Mouse (Mus musculus) liver, postnatal 0 days (tissue): ENCODE measurements around the gene Cln5. TPM values are rescaled to one million over a fixed set of nuclear protein-coding genes. Genes with fewer than 3 reads are reported as not detected.

Experiments
- ATAC-seq: fragments of 200-750 bp; cut with Nextera tagmentation; 2 replicates; pipeline ENCODE4 v1.8.0; 2017; ENCODE audit warnings: mild to moderate bottlenecking, moderate library complexity
- DNase-seq: peaks from one replicate; pipeline ENCODE4 v3.0.0-alpha.2; 2016
- H3K27ac ChIP-seq: fragments of 300-500 bp; sonication (generic); 2 replicates; pipeline ENCODE4 v1.5.1; 2014; ENCODE audit warnings: antibody characterized with exemption, moderate library complexity, mild to moderate bottlenecking, low read depth
- H3K27me3 ChIP-seq: fragments of 300-500 bp; sonication (generic); 2 replicates; pipeline ENCODE4 v1.6.1; 2014; ENCODE audit warnings: low read length, control low read depth, mixed read lengths; ENCODE audit not compliant: insufficient read depth
- H3K36me3 ChIP-seq: fragments of 300-500 bp; sonication (generic); replicated peaks from 2 replicates; pipeline ENCODE4 v1.6.1; 2014; ENCODE audit warnings: mild to moderate bottlenecking, control low read depth, low read length, moderate library complexity, mixed read lengths; ENCODE audit not compliant: insufficient read depth
- H3K4me1 ChIP-seq: fragments of 300-500 bp; sonication (generic); 2 replicates; pipeline ENCODE4 v1.6.1; 2014; ENCODE audit warnings: antibody characterized with exemption, mild to moderate bottlenecking, control low read depth; ENCODE audit not compliant: insufficient read depth
- H3K4me2 ChIP-seq: fragments of 300-500 bp; sonication (generic); 2 replicates; pipeline ENCODE4 v1.6.1; 2014; ENCODE audit warnings: low read depth, mild to moderate bottlenecking, low read length, moderate library complexity, mixed read lengths
- H3K4me3 ChIP-seq: fragments of 300-500 bp; sonication (generic); 2 replicates; pipeline ENCODE4 v1.5.1; 2014; ENCODE audit warnings: low read depth, low read length
- H3K9ac ChIP-seq: fragments of 300-500 bp; sonication (generic); replicated peaks from 2 replicates; pipeline ENCODE4 v1.6.1; 2014; ENCODE audit warnings: mild to moderate bottlenecking, moderate library complexity
- H3K9me3 ChIP-seq: fragments of 300-500 bp; sonication (generic); 2 replicates; pipeline ENCODE4 v1.6.1; 2016; ENCODE audit warnings: mild to moderate bottlenecking, control low read depth, low read length, mixed read lengths
- CTCF ChIP-seq: sonication (generic); IDR thresholded peaks from 2 replicates; pipeline ENCODE4 v1.5.1; 2016; ENCODE audit warnings: antibody characterized with exemption, low read depth
- EP300 ChIP-seq: IDR thresholded peaks from 2 replicates; pipeline ENCODE4 v1.6.1; 2016; ENCODE audit warnings: antibody characterized with exemption, low read depth, mild to moderate bottlenecking
- WGBS: fragments of 180-500 bp; shearing (Covaris S2); extraction: QIAGEN DNeasy Blood & Tissue Kit; methylation state at CpG from one replicate; pipeline ENCODE4 v1.1.7; 2014; ENCODE audit not compliant: insufficient replicate concordance; 5-methylcytosine and 5-hydroxymethylcytosine counted together
- polyA plus RNA-seq: library from polyadenylated mRNA; unstranded; fragments of >200 nt; fragmentation: Nextera tagmentation; extraction: Ambion mirVana; gene quantifications from 2 replicates; pipeline ENCODE4 v1.2.1, GENCODE M21; 2015

Cln5 gene
- polyA plus RNA-seq, 1 experiment from 2014 or later = 15.2 TPM

DNA sequence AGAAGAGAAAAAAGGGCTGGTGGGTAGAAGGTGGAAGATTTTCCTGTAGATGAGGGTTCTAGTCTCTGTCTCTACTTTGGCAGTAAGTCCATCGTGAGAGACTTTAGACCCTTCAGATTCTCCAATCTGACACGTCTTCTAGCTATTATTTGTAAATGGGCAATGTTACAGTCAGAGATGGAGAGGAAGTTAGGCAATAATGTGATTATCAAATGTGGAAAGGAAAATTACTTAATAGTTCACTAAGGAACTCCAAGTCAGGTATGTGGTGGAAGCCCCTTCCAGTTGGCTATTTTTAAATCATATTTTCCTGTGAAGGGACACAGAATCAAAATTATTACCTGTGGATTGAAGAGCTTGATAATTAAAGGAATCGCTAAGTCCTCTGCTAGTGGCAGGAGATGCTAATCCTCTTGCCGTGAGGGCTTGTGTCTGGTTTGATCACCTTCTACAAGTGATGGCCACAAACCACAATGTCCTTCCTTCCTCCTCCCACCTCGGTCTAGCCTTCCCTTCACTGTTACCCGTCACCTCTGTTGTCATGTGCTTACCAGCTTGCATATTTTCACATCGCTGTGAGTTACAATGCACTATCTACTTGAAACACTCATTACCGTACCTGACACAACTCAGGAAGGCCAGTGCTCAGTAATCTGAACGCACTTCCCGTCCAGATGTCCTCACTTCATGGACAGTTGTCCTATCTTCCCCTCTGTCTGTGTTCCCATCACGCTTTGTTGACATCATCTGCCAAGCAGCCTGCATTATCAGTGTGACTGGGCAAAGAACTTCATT is 21.5 kb upstream of the Cln5 start:
- H3K4me1 ChIP-seq = no peaks in the 10 kb centered on the region
- no peaks in the 10 kb centered on the region for H3K27me3 ChIP-seq
- no peaks in the 10 kb centered on the region for H3K9me3 ChIP-seq
- 34% methylated on average over 11 of the region's 11 CpGs for WGBS
- H3K36me3 ChIP-seq = no peaks in the 10 kb centered on the region
- DNase-seq (peak; percentile 20), ATAC-seq (peak; percentile 79)
- no peak overlapping the region for H3K4me3 ChIP-seq
- no peak overlapping the region for H3K9ac ChIP-seq
- H3K27ac ChIP-seq = peak overlapping the region; percentile 5; the same call in 1 of the 2 replicates
- TF ChIP-seq CTCF (no peak), EP300 (peak; percentile 87)
- no peak overlapping the region for H3K4me2 ChIP-seq

DNA sequence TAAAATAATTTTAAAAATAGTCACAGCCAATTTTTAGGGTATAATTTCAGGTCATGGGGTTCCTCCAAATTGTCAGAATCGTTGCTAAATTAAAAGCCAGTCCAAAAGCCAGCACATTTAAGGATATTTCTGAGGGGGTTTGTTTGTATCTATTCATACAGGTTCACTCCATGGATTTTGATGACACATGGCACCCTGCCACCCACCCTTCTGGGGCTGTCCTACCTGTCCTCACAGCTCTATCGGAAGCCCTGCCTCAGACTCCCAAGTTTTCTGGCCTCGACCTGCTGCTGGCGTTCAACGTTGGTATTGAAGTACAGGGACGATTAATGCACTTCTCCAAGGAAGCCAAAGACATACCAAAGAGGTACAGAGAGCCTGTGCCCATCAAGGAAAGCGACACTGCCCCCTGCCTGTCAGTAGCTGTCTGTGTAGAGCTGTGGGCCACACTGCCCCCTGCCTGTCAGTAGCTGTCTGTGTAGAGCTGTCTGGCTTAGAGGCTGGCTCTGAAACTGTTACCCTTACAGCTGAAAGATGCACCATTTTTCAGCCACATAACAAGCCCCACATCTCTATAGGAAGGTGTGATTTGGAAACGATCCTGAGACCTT is 18.8 kb upstream of the Cln5 start:
- 26% methylated on average over 8 of the region's 8 CpGs for WGBS

GRCm38 (mm10) chr14:103054731-103055130 is 15.3 kb upstream of the Cln5 start:
- WGBS = 78% methylated on average over 13 of the region's 13 CpGs
- ATAC-seq = no peak
- H3K36me3 ChIP-seq = no peaks in the 10 kb centered on the region
- no peak for TF ChIP-seq CTCF
- no peak for TF ChIP-seq EP300
- no peak overlapping the region for H3K4me3 ChIP-seq
- no peaks in the 10 kb centered on the region for H3K27me3 ChIP-seq
- H3K27ac ChIP-seq = no peak overlapping the region
- H3K9ac ChIP-seq = no peak overlapping the region
- no peaks in the 10 kb centered on the region for H3K4me1 ChIP-seq
- no peaks in the 10 kb centered on the region for H3K9me3 ChIP-seq
- DNase-seq = no peak
- H3K4me2 ChIP-seq = no peak overlapping the region

More for the DNA sequence above, 18.8 kb upstream of the Cln5 start:
- ATAC-seq = peak; percentile 88
- no peaks in the 10 kb centered on the region for H3K27me3 ChIP-seq
- H3K27ac ChIP-seq = no peak overlapping the region
- no peaks in the 10 kb centered on the region for H3K36me3 ChIP-seq
- no peak for TF ChIP-seq EP300
- TF ChIP-seq CTCF = peak; percentile 100
- peak; percentile 88 for DNase-seq
- no peaks in the 10 kb centered on the region for H3K9me3 ChIP-seq
- H3K4me3 ChIP-seq = no peak overlapping the region
- H3K4me1 ChIP-seq = no peaks in the 10 kb centered on the region
- H3K9ac ChIP-seq = no peak overlapping the region
- H3K4me2 ChIP-seq = no peak overlapping the region

GRCm38 (mm10) chr14:103056601-103057000 is 13.4 kb upstream of the Cln5 start:
- H3K4me1 ChIP-seq = no peaks in the 10 kb centered on the region
- no peaks in the 10 kb centered on the region for H3K27me3 ChIP-seq
- no peaks in the 10 kb centered on the region for H3K9me3 ChIP-seq
- H3K9ac ChIP-seq = no peak overlapping the region
- H3K27ac ChIP-seq = no peak overlapping the region
- no peak overlapping the region for H3K4me3 ChIP-seq
- no peak overlapping the region for H3K4me2 ChIP-seq
- DNase-seq (no peak), ATAC-seq (no peak)
- no peaks in the 10 kb centered on the region for H3K36me3 ChIP-seq
- TF ChIP-seq EP300 (no peak), CTCF (no peak)
- WGBS = 83% methylated on average over 7 of the region's 7 CpGs

DNA sequence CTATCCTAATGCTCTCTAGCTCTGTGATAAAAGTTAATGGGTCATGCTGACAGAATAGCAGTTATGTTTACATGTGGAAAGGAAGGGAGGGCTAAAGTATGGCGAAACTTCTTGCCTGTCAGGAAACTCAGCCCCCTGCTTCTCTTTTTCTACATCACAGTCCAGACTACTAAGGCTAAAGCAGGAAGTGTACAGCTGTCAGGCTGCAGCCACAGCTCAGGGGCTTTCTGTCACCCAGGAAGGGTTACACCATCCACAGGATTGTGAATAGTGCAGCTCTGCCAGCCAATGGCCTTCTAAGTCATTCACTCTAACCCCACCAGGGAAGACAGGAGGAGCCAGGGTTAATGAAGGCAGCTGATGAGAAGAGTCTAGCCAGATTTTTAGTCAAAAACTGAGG is 11.0 kb upstream of the Cln5 start:
- no peaks in the 10 kb centered on the region for H3K27me3 ChIP-seq
- WGBS = 10% methylated on average over 1 of the region's 1 CpGs
- no peaks in the 10 kb centered on the region for H3K36me3 ChIP-seq
- H3K9me3 ChIP-seq = no peaks in the 10 kb centered on the region
- peak; percentile 36 for DNase-seq
- no peak for TF ChIP-seq EP300
- no peak overlapping the region for H3K4me3 ChIP-seq
- no peak overlapping the region for H3K4me2 ChIP-seq
- H3K4me1 ChIP-seq = no peaks in the 10 kb centered on the region
- H3K9ac ChIP-seq = no peak overlapping the region
- peak; percentile 91 for ATAC-seq
- H3K27ac ChIP-seq = peak overlapping the region; percentile 63; the same call in 1 of the 2 replicates

- Histone ChIP-seq H3K36me3 (no peaks in the 10 kb centered on the region), H3K9me3 (no peaks in the 10 kb centered on the region), H3K9ac (no peak overlapping the region), H3K4me1 (no peaks in the 10 kb centered on the region), H3K27ac (peak overlapping the region; percentile 63; the same call in 1 of the 2 replicates), H3K4me3 (no peak overlapping the region), H3K27me3 (no peaks in the 10 kb centered on the region), H3K4me2 (no peak overlapping the region)
- peak; percentile 37 for TF ChIP-seq CTCF
- no peak for TF ChIP-seq EP300
- ATAC-seq (peak; percentile 50), DNase-seq (no peak)
- 72% methylated on average over 10 of the region's 10 CpGs for WGBS
Measured at GRCm38 (mm10) chr14:103059495-103059894, 10.5 kb upstream of the Cln5 start.
